Mouse (Mus musculus) neural tube, embryonic 14.5 days (tissue): ENCODE results near the gene Foxf1. TPM values are rescaled to one million over a fixed set of nuclear protein-coding genes. Genes with fewer than 3 reads are reported as not detected.

ENCODE experiments used
- ATAC-seq: fragments of 200-750 bp; cut with Nextera tagmentation; 2 replicates; pipeline ENCODE4 v1.8.0; 2017; ENCODE audit warnings: low read depth, mild to moderate bottlenecking, moderate TSS enrichment, moderate library complexity
- H3K27ac ChIP-seq: fragments of 300-500 bp; sonication (generic); 2 replicates; pipeline ENCODE4 v1.5.1; 2014; ENCODE audit warnings: low read depth, mild to moderate bottlenecking, control low read depth, low read length, moderate library complexity, mixed read lengths
- H3K27me3 ChIP-seq: fragments of 300-500 bp; sonication (generic); 2 replicates; pipeline ENCODE4 v1.6.1; 2014; ENCODE audit warnings: low read length; ENCODE audit not compliant: control insufficient read depth, insufficient read depth
- H3K36me3 ChIP-seq: fragments of 300-500 bp; sonication (generic); 2 replicates; pipeline ENCODE4 v1.6.1; 2014; ENCODE audit warnings: low read length, mixed read lengths; ENCODE audit not compliant: control insufficient read depth, insufficient read depth
- H3K4me1 ChIP-seq: fragments of 300-500 bp; sonication (generic); 2 replicates; pipeline ENCODE4 v1.6.1; 2014; ENCODE audit warnings: low read length; ENCODE audit not compliant: control insufficient read depth, insufficient read depth
- H3K4me2 ChIP-seq: fragments of 300-500 bp; sonication (generic); 2 replicates; pipeline ENCODE4 v1.6.1; 2014; ENCODE audit warnings: mild to moderate bottlenecking, low read depth, low read length, control low read depth
- H3K4me3 ChIP-seq: fragments of 300-500 bp; sonication (generic); 2 replicates; pipeline ENCODE4 v1.5.1; 2014; ENCODE audit warnings: low read depth, low read length, control low read depth, mixed read lengths
- H3K9ac ChIP-seq: fragments of 300-500 bp; sonication (generic); replicated peaks from 2 replicates; pipeline ENCODE4 v1.6.1; 2014; ENCODE audit warnings: low read depth, mild to moderate bottlenecking, control low read depth, low read length, mixed read lengths
- H3K9me3 ChIP-seq: fragments of 300-500 bp; sonication (generic); 2 replicates; pipeline ENCODE4 v1.6.1; 2016; ENCODE audit warnings: low read length; ENCODE audit not compliant: control insufficient read depth
- WGBS: fragments of 180-500 bp; shearing (Covaris S2); extraction: QIAGEN DNeasy Blood & Tissue Kit; methylation state at CpG from one replicate; pipeline ENCODE4 v1.1.7; 2014; 5-methylcytosine and 5-hydroxymethylcytosine counted together
- microRNA-seq: library from miRNA; unstranded; fragments of <30 nt; microRNA quantifications from one replicate; pipeline ENCODE4, GENCODE M21; 2016
- polyA plus RNA-seq: library from polyadenylated mRNA; unstranded; fragments of >200 nt; fragmentation: Nextera tagmentation; extraction: Ambion mirVana; gene quantifications from 2 replicates; pipeline ENCODE4 v1.2.1, GENCODE M21; 2014

Foxf1 gene
- polyA plus RNA-seq, 1 experiment from 2014 or later = 0.16 TPM

DNA sequence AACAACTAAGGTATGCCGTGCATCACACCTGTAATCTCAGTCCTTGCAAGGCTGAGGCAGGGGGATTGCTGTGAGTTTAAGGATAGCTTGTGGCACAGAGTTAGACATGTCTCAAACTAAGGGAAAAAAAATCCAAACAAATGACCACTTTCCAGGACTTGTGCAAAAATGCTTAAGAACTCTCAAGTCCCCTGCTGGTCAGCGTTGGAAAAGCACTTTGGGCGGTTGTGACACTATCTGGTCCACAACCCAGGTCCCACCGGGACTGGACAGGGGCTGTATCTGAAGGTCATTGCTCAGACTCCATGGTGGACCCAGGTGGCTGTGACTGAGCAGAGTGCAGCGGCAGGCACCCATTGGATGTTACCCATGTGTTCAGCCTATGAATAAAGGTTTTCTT is 46.3 kb downstream of the Foxf1 start:
- 37% methylated on average over 5 of the region's 5 CpGs for WGBS
- H3K9me3 ChIP-seq = no peaks in the 10 kb centered on the region
- no peak overlapping the region for H3K4me2 ChIP-seq
- H3K4me3 ChIP-seq = no peak overlapping the region
- peaks cover 30% of the 10 kb centered on the region for H3K27me3 ChIP-seq
- no peak overlapping the region for H3K27ac ChIP-seq
- H3K36me3 ChIP-seq = no peaks in the 10 kb centered on the region
- H3K4me1 ChIP-seq = no peaks in the 10 kb centered on the region; the same call in 1 of the 2 replicates
- no peak for ATAC-seq
- H3K9ac ChIP-seq = no peak overlapping the region

DNA sequence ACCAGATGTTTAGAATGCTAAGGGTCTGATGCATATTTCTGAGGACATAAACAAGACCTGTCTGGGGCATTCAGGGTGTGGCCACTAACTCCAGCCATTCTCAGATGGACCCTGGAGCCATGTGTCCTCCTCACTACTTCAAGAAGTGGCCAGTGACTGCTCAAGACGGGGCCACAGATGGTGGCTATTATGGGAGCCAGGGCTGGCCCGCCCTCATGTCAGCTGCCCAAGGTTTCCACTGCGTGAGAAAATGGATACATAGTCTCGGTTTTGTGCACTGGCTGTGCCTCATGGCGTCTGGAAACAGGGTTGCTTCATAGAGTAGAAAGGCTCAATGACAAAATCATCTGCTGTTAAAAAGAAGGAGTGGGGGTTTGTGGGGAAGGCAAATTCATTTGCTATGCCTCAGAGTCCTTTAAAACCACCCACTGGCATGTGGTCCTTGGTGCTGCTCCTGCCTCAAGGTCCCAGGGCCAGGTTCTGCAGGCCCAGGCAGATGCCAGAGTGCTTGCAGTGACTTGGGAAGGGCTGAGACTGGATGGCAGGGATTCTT is 48.9 kb downstream of the Foxf1 start:
- Histone ChIP-seq H3K4me1 (no peaks in the 10 kb centered on the region; the same call in 1 of the 2 replicates), H3K36me3 (no peaks in the 10 kb centered on the region), H3K4me3 (no peak overlapping the region), H3K4me2 (no peak overlapping the region), H3K27me3 (peaks cover 17% of the 10 kb centered on the region), H3K27ac (no peak overlapping the region), H3K9me3 (no peaks in the 10 kb centered on the region), H3K9ac (no peak overlapping the region)
- no peak for ATAC-seq
- 63% methylated on average over 5 of the region's 5 CpGs for WGBS

DNA sequence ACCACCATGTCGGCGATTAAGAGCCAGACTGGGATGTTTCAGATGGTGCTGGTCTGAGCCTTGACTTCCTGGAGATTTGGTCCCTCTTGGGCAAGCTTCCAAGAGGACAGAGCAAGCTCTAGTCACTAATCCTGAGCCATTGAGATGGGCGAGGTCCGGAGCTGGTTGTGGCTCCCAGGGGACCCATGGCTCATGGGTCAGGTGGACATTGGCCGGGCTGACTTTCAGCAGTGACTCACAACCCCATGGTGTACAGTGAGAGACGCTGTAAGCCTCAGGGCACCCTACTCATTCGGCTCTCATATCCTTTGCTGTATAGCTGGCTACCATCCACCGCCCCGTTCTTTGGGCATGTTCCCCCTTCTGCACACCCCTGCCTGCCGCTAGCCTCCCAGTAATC is 49.9 kb downstream of the Foxf1 start:
- ATAC-seq = no peak
- no peak overlapping the region for H3K4me2 ChIP-seq
- no peak overlapping the region for H3K4me3 ChIP-seq
- no peak overlapping the region for H3K27ac ChIP-seq
- no peaks in the 10 kb centered on the region for H3K4me1 ChIP-seq
- H3K9me3 ChIP-seq = no peaks in the 10 kb centered on the region
- no peak overlapping the region for H3K9ac ChIP-seq
- no peaks in the 10 kb centered on the region for H3K36me3 ChIP-seq
- WGBS = 91% methylated on average over 10 of the region's 10 CpGs
- H3K27me3 ChIP-seq = peaks cover 9% of the 10 kb centered on the region

DNA sequence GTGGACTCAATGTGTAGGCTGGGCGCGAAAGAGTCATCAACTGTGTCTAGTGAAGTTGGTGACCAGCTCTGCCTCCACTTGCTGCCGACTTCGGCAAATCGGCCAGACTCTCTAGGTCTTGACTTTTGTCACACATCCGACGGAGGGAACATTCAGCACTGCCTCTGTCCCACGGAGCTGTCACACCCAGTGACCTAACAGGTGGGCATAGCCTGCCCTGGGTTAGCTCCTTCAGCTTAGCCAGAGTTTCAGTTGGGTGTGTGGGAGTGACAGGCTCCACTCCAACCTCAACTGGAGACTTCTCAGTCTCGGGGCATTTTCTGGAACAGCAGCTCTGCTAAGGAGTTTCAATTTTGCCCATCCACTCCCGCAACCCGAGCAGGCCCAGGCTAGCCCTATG is 50.3 kb downstream of the Foxf1 start:
- no peaks in the 10 kb centered on the region for H3K4me1 ChIP-seq
- no peak for ATAC-seq
- no peak overlapping the region for H3K9ac ChIP-seq
- no peak overlapping the region for H3K27ac ChIP-seq
- no peak overlapping the region for H3K4me2 ChIP-seq
- H3K9me3 ChIP-seq = no peaks in the 10 kb centered on the region
- WGBS = 91% methylated on average over 11 of the region's 11 CpGs
- peaks cover 5% of the 10 kb centered on the region for H3K27me3 ChIP-seq
- no peak overlapping the region for H3K4me3 ChIP-seq
- H3K36me3 ChIP-seq = no peaks in the 10 kb centered on the region

DNA sequence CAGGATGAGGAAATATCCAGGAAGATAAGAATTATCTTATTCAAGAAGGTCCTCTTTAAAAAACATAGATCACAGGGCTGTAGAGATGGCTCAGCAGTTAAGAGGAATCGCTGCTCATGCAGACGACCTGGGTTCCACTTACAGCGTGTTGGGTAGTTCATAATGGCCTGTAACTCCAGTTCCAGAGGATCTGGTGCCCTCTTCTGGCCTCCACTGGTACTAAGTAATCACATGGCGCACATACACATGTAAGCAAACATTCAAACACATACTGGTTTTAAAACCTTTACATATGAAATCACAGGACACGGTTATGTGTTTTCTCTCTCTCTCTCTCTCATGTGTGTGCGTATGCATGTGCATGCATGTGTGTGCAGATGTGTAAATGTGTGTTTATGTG is 52.7 kb downstream of the Foxf1 start:
- WGBS = 96% methylated on average over 6 of the region's 6 CpGs

More for the DNA sequence above, 52.7 kb downstream of the Foxf1 start:
- Histone ChIP-seq H3K36me3 (no peaks in the 10 kb centered on the region), H3K27me3 (no peaks in the 10 kb centered on the region), H3K4me2 (no peak overlapping the region), H3K27ac (no peak overlapping the region), H3K9ac (no peak overlapping the region), H3K4me1 (no peaks in the 10 kb centered on the region), H3K4me3 (no peak overlapping the region), H3K9me3 (no peaks in the 10 kb centered on the region)
- ATAC-seq = no peak

Small RNA genes within 50 kb of the gene (microRNA-seq; reads per million reads assigned to microRNA genes)
- gene Gm27530 = not detected

Other genes starting within 250 kb of the Foxf1 start
- gene Mthfsd, start 24.0 kb downstream of the Foxf1 start, polyA plus RNA-seq = 43.3 and 53.4 TPM in 2 replicates
- 0.16 and 3.3 TPM in 2 replicates for gene Foxc2, start 31.8 kb downstream of the Foxf1 start, polyA plus RNA-seq
- gene Foxl1, start 43.6 kb downstream of the Foxf1 start, polyA plus RNA-seq = 0.09 TPM in 1 of 2 replicates, not detected in the other